Mouse (Mus musculus) heart, postnatal 0 days (tissue): ENCODE measurements around the gene Nrxn3. TPM values are rescaled to one million over a fixed set of nuclear protein-coding genes. Genes with fewer than 3 reads are reported as not detected.

Experiments used
- ATAC-seq: fragments of 200-750 bp; cut with Nextera tagmentation; 2 replicates; pipeline ENCODE4 v1.8.0; 2017; ENCODE audit warnings: low read depth, moderate number of reproducible peaks, moderate library complexity; ENCODE audit not compliant: insufficient read depth
- DNase-seq: peaks from one replicate; pipeline ENCODE4 v3.0.0-alpha.2; 2016; ENCODE audit warnings: low spot score
- H3K27ac ChIP-seq: fragments of 300-500 bp; sonication (generic); 2 replicates; pipeline ENCODE4 v1.5.1; 2014; ENCODE audit warnings: low read depth, mild to moderate bottlenecking
- H3K27me3 ChIP-seq: fragments of 300-500 bp; sonication (generic); 2 replicates; pipeline ENCODE4 v1.6.1; 2014; ENCODE audit warnings: low read length, mixed read lengths; ENCODE audit not compliant: control insufficient read depth, insufficient read depth
- H3K36me3 ChIP-seq: fragments of 300-500 bp; sonication (generic); replicated peaks from 2 replicates; pipeline ENCODE4 v1.6.1; 2014; ENCODE audit warnings: low read length, mixed read lengths; ENCODE audit not compliant: control insufficient read depth, insufficient read depth
- H3K4me1 ChIP-seq: fragments of 300-500 bp; sonication (generic); 2 replicates; pipeline ENCODE4 v1.6.1; 2014; ENCODE audit warnings: antibody characterized with exemption; ENCODE audit not compliant: control insufficient read depth, insufficient read depth
- H3K4me2 ChIP-seq: fragments of 300-500 bp; sonication (generic); 2 replicates; pipeline ENCODE4 v1.6.1; 2014; ENCODE audit warnings: low read depth, mild to moderate bottlenecking, low read length, moderate library complexity
- H3K4me3 ChIP-seq: fragments of 300-500 bp; sonication (generic); 2 replicates; pipeline ENCODE4 v1.5.1; 2014; ENCODE audit warnings: low read depth, low read length
- H3K9ac ChIP-seq: fragments of 300-500 bp; sonication (generic); replicated peaks from 2 replicates; pipeline ENCODE4 v1.6.1; 2014; ENCODE audit warnings: low read depth, low read length, mixed read lengths
- H3K9me3 ChIP-seq: fragments of 300-500 bp; sonication (generic); replicated peaks from 2 replicates; pipeline ENCODE4 v1.6.1; 2016; ENCODE audit warnings: low read length; ENCODE audit not compliant: control insufficient read depth
- CTCF ChIP-seq: IDR thresholded peaks from 2 replicates; pipeline ENCODE4 v1.5.1; 2016; ENCODE audit warnings: antibody characterized with exemption, control low read depth, low read depth
- EP300 ChIP-seq: IDR thresholded peaks from 2 replicates; pipeline ENCODE4 v1.6.1; 2016; ENCODE audit warnings: antibody characterized with exemption, low read depth
- WGBS: fragments of 180-500 bp; shearing (Covaris S2); extraction: QIAGEN DNeasy Blood & Tissue Kit; methylation state at CpG from one replicate; pipeline ENCODE4 v1.1.7; 2014; 5-methylcytosine and 5-hydroxymethylcytosine counted together
- polyA plus RNA-seq: library from polyadenylated mRNA; unstranded; fragments of >200 nt; fragmentation: Nextera tagmentation; extraction: Ambion mirVana; gene quantifications from 2 replicates; pipeline ENCODE4 v1.2.1, GENCODE M21; 2015
- total RNA-seq: library from RNA; depleted of rRNA; stranded (reverse); fragments of >200 nt; gene quantifications from 2 replicates; pipeline ENCODE4 v1.2.3, GENCODE M21; 2014; ENCODE audit warnings: low replicate concordance

Nrxn3 gene
- total and polyA plus RNA-seq, 2 experiments from 2014 or later: 1.0 to 1.8 TPM

DNA sequence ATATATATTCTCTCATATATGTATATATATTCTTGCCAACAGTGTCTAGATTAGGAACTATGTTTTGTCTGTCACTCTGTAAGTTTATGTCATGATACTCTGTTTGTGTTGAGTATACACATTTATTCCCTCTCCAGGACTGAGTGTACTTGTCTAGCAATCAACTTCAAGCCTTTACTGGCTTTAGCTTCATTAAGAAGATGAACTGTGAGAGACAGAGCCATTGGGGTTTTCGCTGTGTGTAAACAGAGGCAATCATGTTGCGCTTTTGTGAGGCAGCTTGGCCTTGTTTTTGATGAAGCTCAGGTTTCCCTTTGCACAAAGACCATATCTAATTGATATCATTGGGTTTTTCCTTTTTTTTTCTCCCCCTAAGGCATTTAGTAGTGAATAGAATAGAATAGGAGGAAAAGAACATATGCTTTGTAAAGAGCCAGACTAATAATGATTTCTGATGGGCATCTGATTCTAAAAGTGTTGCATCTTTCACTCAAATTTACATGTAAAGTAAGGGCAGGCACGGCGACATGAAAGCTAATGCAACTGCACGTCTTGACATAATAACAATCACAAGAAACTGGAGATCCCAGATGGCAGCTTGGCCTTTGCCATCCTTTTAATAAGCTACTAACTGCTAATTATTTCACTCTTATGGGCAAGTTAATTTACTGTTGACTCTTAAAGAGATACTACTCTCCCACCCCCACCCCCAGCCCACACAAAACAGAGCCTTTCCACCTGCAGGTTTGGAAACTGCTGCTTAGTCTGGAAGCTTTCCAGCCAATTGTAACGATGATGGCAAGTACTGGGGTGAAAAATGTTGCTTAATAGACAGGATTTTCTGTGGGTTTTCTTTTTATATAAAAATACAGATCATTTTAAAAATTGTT is 137.0 kb downstream of the Nrxn3 start:
- 70% methylated on average over 6 of the region's 6 CpGs for WGBS
- Histone ChIP-seq H3K4me1 (no peaks in the 10 kb centered on the region), H3K36me3 (no peaks in the 10 kb centered on the region), H3K27me3 (no peaks in the 10 kb centered on the region), H3K4me3 (no peak overlapping the region), H3K27ac (no peak overlapping the region), H3K9ac (no peak overlapping the region), H3K9me3 (no peaks in the 10 kb centered on the region), H3K4me2 (no peak overlapping the region)
- DNase-seq: no peak
- ATAC-seq: no peak
- TF ChIP-seq CTCF: no peak
- TF ChIP-seq EP300: no peak

DNA sequence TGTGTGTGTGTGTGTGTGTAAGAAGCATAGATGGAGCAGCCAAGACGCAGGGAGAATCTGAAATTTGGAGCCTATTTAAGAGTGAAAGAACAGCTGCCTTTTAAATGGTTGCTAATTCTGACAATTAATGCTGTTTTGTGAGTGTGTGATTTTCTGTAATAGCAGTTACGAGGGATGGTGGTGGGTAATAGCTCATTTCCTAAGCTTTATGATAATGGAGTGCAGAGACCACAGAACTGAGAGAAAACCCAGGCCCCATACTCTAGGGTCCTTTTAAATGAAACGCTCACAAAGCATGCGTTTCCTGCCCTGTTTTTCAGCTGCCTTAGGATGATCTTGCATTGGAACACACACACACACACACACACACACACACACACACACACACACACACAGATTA is 137.7 kb downstream of the Nrxn3 start:
- WGBS: 54% methylated on average over 4 of the region's 4 CpGs
- no peaks in the 10 kb centered on the region for H3K27me3 ChIP-seq
- H3K36me3 ChIP-seq: no peaks in the 10 kb centered on the region
- no peak overlapping the region for H3K9ac ChIP-seq
- no peak overlapping the region for H3K27ac ChIP-seq
- ATAC-seq: no peak
- H3K4me3 ChIP-seq: no peak overlapping the region
- DNase-seq: no peak
- H3K4me1 ChIP-seq: no peaks in the 10 kb centered on the region
- TF ChIP-seq CTCF: no peak
- no peak for TF ChIP-seq EP300
- H3K9me3 ChIP-seq: no peaks in the 10 kb centered on the region
- no peak overlapping the region for H3K4me2 ChIP-seq

DNA sequence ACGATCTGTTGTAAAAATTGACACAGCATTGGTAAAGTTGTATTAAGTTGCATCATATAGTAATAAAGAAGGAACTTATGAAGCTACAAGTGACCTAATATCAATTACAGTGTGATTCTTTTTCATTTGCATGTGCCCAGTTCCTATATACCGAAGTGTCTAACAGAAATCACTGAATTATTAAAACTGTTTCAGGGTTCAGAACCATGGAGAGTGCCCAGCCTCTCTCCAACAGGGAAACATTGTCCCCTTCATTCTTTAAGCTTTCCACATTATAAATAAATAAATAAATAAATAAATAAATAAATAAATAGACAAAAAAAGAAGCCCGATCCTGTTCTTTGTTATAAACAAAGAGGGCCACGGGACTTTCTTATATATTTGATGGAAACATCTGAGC is 140.4 kb downstream of the Nrxn3 start:
- WGBS: 59% methylated on average over 4 of the region's 4 CpGs

DNA sequence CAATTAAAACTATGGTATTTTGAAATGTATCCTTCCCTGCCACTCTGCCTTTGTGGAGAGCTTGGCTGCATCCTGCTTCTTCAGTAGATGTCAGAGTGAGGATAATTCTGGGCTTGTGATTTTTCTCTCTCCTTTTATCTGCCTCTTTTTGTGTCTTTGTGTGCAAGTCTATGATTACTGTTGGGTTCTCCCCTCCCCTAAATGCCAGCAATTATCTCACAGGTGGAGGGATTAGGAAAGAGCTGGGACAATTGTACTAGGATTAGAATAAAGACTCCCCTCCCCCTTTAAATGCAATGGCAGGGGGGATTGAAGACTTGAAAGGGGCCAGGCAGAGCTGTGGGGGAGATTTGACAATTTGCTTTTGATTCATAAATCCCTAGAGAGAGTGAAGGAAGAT is 145.6 kb downstream of the Nrxn3 start:
- TF ChIP-seq CTCF (no peak), EP300 (no peak)
- Histone ChIP-seq H3K4me3 (no peak overlapping the region), H3K27ac (no peak overlapping the region), H3K27me3 (no peaks in the 10 kb centered on the region), H3K4me1 (no peaks in the 10 kb centered on the region), H3K36me3 (no peaks in the 10 kb centered on the region), H3K9ac (no peak overlapping the region), H3K4me2 (no peak overlapping the region), H3K9me3 (no peaks in the 10 kb centered on the region)
- DNase-seq (no peak), ATAC-seq (no peak)

More for the DNA sequence above, 140.4 kb downstream of the Nrxn3 start:
- H3K4me2 ChIP-seq: no peak overlapping the region
- H3K4me1 ChIP-seq: no peaks in the 10 kb centered on the region
- no peak for TF ChIP-seq EP300
- no peak for TF ChIP-seq CTCF
- no peaks in the 10 kb centered on the region for H3K36me3 ChIP-seq
- no peak for DNase-seq
- no peak overlapping the region for H3K27ac ChIP-seq
- no peaks in the 10 kb centered on the region for H3K9me3 ChIP-seq
- no peak for ATAC-seq
- no peak overlapping the region for H3K9ac ChIP-seq
- H3K27me3 ChIP-seq: no peaks in the 10 kb centered on the region
- no peak overlapping the region for H3K4me3 ChIP-seq

DNA sequence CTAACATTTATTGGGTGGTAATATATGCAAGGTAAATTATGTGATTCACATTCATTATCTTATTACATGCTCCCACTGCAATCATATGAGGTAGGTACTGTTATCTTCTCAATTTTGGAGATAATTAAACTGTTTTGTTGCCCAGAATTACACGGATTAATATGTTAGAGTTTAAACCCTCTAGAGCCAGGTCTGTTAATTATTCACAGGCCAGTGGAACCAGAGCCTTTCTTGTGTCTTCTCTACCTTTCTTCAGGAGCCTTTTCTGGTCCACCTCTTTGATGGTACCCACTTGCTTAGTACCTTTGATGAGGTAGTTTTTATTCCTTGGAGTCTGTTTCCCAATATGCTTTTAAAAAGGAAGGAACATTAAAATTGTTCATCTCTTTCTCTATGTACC is 174.7 kb downstream of the Nrxn3 start:
- no peak for DNase-seq
- H3K4me1 ChIP-seq: no peaks in the 10 kb centered on the region
- H3K27ac ChIP-seq: no peak overlapping the region
- no peak overlapping the region for H3K4me2 ChIP-seq
- H3K9ac ChIP-seq: no peak overlapping the region
- no peak overlapping the region for H3K4me3 ChIP-seq
- H3K9me3 ChIP-seq: no peaks in the 10 kb centered on the region
- no peak for TF ChIP-seq CTCF
- no peak for TF ChIP-seq EP300
- 58% methylated on average over 1 of the region's 1 CpGs for WGBS
- no peaks in the 10 kb centered on the region for H3K36me3 ChIP-seq
- no peak for ATAC-seq
- no peaks in the 10 kb centered on the region for H3K27me3 ChIP-seq
